8 mouse cellular contexts compared by ENCODE assay signal in genomic region chr1:74390924-74391748, GRCm38 (mm10). TPM values are rescaled to one million over a fixed set of nuclear protein-coding genes. Genes with fewer than 3 reads are reported as not detected.
DNase-seq lines count a peak whose midpoint lies in the region; ATAC-seq lines count a peak whose summit lies in the region.

Gene Ctdsp1, plus strand, starts transcription at chr1:74391509.

- peak within 1 kb of the TSS; percentile 87 for H3K9ac ChIP-seq in hindbrain, embryonic 13.5 days

- H3K27me3 ChIP-seq in hindbrain, embryonic 13.5 days, result peaks cover 29% of the 10 kb centered on the region

- peak within 1 kb of the TSS; percentile 93 for H3K4me3 ChIP-seq in hindbrain, embryonic 13.5 days

- H3K36me3 ChIP-seq in hindbrain, embryonic 13.5 days, result peaks cover 18% of the 10 kb centered on the region

- peak within 1 kb of the TSS; percentile 96 for H3K4me2 ChIP-seq in hindbrain, embryonic 13.5 days

- WGBS in hindbrain, embryonic 13.5 days, result 1% methylated on average over 49 of the region's 51 CpGs

- H3K4me1 ChIP-seq in hindbrain, embryonic 13.5 days (replicated peaks), result peaks cover 36% of the 10 kb centered on the region

- H3K27ac ChIP-seq in hindbrain, embryonic 13.5 days, result peak within 1 kb of the TSS; percentile 86

- peak; percentile 99 for DNase-seq in NIH3T3 (ENCODE audit: low read depth)
- peak; percentile 98 for DNase-seq in cerebellum, postnatal 10 days
- peak; percentile 88 to 91 for DNase-seq in frontal cortex, postnatal 14 days (ENCODE audit: low spot score in 2 of 2)
- peak; percentile 90 to 94 for DNase-seq in layer of hippocampus, postnatal 25 days (ENCODE audit: extremely low spot score in 1 of 2, low spot score in 1 of 2)
- DNase-seq in lung, postnatal 25 days (ENCODE audit: low spot score), result peak; percentile 99
- DNase-seq in retina, embryonic 14.5 days (ENCODE audit: low spot score), result peak; percentile 97
- DNase-seq in thymus, postnatal 4 days, result peak; percentile 94

- no peaks in the 10 kb centered on the region for H3K9me3 ChIP-seq in hindbrain, embryonic 13.5 days

- peak; percentile 75 for ATAC-seq in hindbrain, embryonic 13.5 days (ENCODE audit: low FRiP score)

RNA-seq across cellular contexts. Expression of gene Ctdsp1, which starts in this region (rescaled TPM):
- 18.5 and 19.8 TPM in 2 replicates for polyA plus RNA-seq in hindbrain, embryonic 13.5 days (2015; fragmentation: Nextera tagmentation; extraction: Ambion mirVana)
- 10 to 100 TPM; 32.2 to 34.1 TPM for total RNA-seq in layer of hippocampus, postnatal 25 days (2021)

Comparison
In these comparisons a context has a peak if more than half of its experiments do, and no peak if none do; other contexts are left out.
1. Peak in every context shown above with its lines: DNase-seq, ATAC-seq, H3K4me3 ChIP-seq and H3K27ac ChIP-seq.